Mouse (Mus musculus): Measurements from ENCODE around the gene Cyp2w1. TPM values are rescaled to one million over a fixed set of nuclear protein-coding genes. Genes with fewer than 3 reads are reported as not detected.
A peak's percentile ranks its signal among the peaks of the same experiment; 100 is the strongest.
"Not testable (repeated sequence)": the region's sequence is repeated elsewhere in the genome, so short reads cannot be mapped to it uniquely, and the experiment has no call there.

The Cyp2w1 gene
- total RNA-seq, 2 experiments from 2014 or later: not detected

GRCm38 (mm10) chr5:139381586-139382513 lies 29.4 kb downstream of the Cyp2w1 start:
- no peak for DNase-seq (ENCODE audit: low spot score in 2 of 2)

- peak; percentile 58 to 72 for DNase-seq (ENCODE audit: low spot score in 2 of 2)
Observed at GRCm38 (mm10) chr5:139382760-139383159, 30.3 kb downstream of the Cyp2w1 start.

GRCm38 (mm10) chr5:139383234-139383633 lies 30.8 kb downstream of the Cyp2w1 start:
- DNase-seq (ENCODE audit: low spot score in 2 of 2): no peak

- DNase-seq (ENCODE audit: low spot score in 2 of 2): no peak
Observed at GRCm38 (mm10) chr5:139384531-139384930, 32.1 kb downstream of the Cyp2w1 start.

- no peak for DNase-seq (ENCODE audit: low spot score in 2 of 2)
Observed at GRCm38 (mm10) chr5:139386047-139386446, 33.6 kb downstream of the Cyp2w1 start.

GRCm38 (mm10) chr5:139387329-139388194 lies 35.1 kb downstream of the Cyp2w1 start:
- DNase-seq (ENCODE audit: low spot score in 2 of 2): no peak

GRCm38 (mm10) chr5:139388195-139388570 lies 35.8 kb downstream of the Cyp2w1 start:
- DNase-seq (ENCODE audit: low spot score in 2 of 2): no peak

- no peak for DNase-seq (ENCODE audit: low spot score in 2 of 2)
Observed at GRCm38 (mm10) chr5:139388694-139389675, 36.6 kb downstream of the Cyp2w1 start.

GRCm38 (mm10) chr5:139389676-139390061 lies 37.3 kb downstream of the Cyp2w1 start:
- peak; percentile 50 to 61 for DNase-seq (ENCODE audit: low spot score in 2 of 2)

- DNase-seq (ENCODE audit: low spot score in 2 of 2): not testable (repeated sequence)
Observed at GRCm38 (mm10) chr5:139390324-139391119, 38.1 kb downstream of the Cyp2w1 start.

- no peak for DNase-seq (ENCODE audit: low spot score in 2 of 2)
Observed at GRCm38 (mm10) chr5:139391309-139391990, 39.0 kb downstream of the Cyp2w1 start.

GRCm38 (mm10) chr5:139392219-139393196 lies 40.1 kb downstream of the Cyp2w1 start:
- no peak for DNase-seq (ENCODE audit: low spot score in 2 of 2)

GRCm38 (mm10) chr5:139393197-139393588 lies 40.8 kb downstream of the Cyp2w1 start:
- no peak for DNase-seq (ENCODE audit: low spot score in 2 of 2)

- no peak for DNase-seq (ENCODE audit: low spot score in 2 of 2)
Observed at GRCm38 (mm10) chr5:139394399-139394798, 42.0 kb downstream of the Cyp2w1 start.

GRCm38 (mm10) chr5:139395528-139395927 lies 43.1 kb downstream of the Cyp2w1 start:
- no peak for DNase-seq (ENCODE audit: low spot score in 2 of 2)

- DNase-seq (ENCODE audit: low spot score in 2 of 2): no peak
Observed at GRCm38 (mm10) chr5:139397359-139397916, 45.0 kb downstream of the Cyp2w1 start.

GRCm38 (mm10) chr5:139397959-139398753 lies 45.7 kb downstream of the Cyp2w1 start:
- peak; percentile 90 to 93 for DNase-seq (ENCODE audit: low spot score in 2 of 2)
